Mouse (Mus musculus): ENCODE results near the gene Vat1. TPM values are rescaled to one million over a fixed set of nuclear protein-coding genes. Genes with fewer than 3 reads are reported as not detected.

Vat1 gene
- polyA plus RNA-seq, 1 experiment: 272 TPM

- Histone ChIP-seq H3K27ac (ENCODE audit: insufficient read depth, low read depth, low read length) (peak overlapping the region; percentile 91), H3K4me3 (ENCODE audit: low read depth, low read length) (peak overlapping the region; percentile 97), H3K36me3 (ENCODE audit: control insufficient read depth, insufficient read depth, low read length) (peaks cover 19% of the 10 kb centered on the region), H3K27me3 (ENCODE audit: control insufficient read depth, insufficient read depth, low read length) (no peaks in the 10 kb centered on the region), H3K4me1 (ENCODE audit: control insufficient read depth, insufficient read depth, insufficient read length, low read length) (peaks cover 15% of the 10 kb centered on the region)
- under 1% methylated on average over 51 of the region's 51 CpGs for WGBS
- no peak for TF ChIP-seq POLR2A (IDR thresholded peaks at IDR 0.05; ENCODE audit: low read depth, low read length)
- TF ChIP-seq CTCF (IDR thresholded peaks at IDR 0.05; ENCODE audit: extremely low read depth, insufficient read length, insufficient replicate concordance, low read depth, low read length): no peak
Observed at GRCm38 (mm10) chr11:101465101-101465868, 745 bp downstream of the Vat1 start.

GRCm38 (mm10) chr11:101464211-101465100 lies 1.6 kb downstream of the Vat1 start, which contains the start of gene Rnd2:
TSS of gene Rnd2 (plus strand) at chr11:101464999.
- peaks cover 28% of the 10 kb centered on the region for H3K36me3 ChIP-seq (ENCODE audit: control insufficient read depth, insufficient read depth, low read length)
- peaks cover 15% of the 10 kb centered on the region for H3K4me1 ChIP-seq (ENCODE audit: control insufficient read depth, insufficient read depth, insufficient read length, low read length)
- H3K27me3 ChIP-seq (ENCODE audit: control insufficient read depth, insufficient read depth, low read length): no peaks in the 10 kb centered on the region
- H3K4me3 ChIP-seq (ENCODE audit: low read depth, low read length): peak within 1 kb of the TSS; percentile 97
- TF ChIP-seq CTCF (IDR thresholded peaks at IDR 0.05; ENCODE audit: extremely low read depth, insufficient read length, insufficient replicate concordance, low read depth, low read length) (no peak), POLR2A (IDR thresholded peaks at IDR 0.05; ENCODE audit: low read depth, low read length) (no peak)
- H3K27ac ChIP-seq (ENCODE audit: insufficient read depth, low read depth, low read length): peak within 1 kb of the TSS; percentile 91
- WGBS: 3% methylated on average over 12 of the region's 12 CpGs

GRCm38 (mm10) chr11:101462583-101463440 lies 3.2 kb downstream of the Vat1 start:
- H3K27ac ChIP-seq (ENCODE audit: insufficient read depth, low read depth, low read length): peak overlapping the region; percentile 91; the same call in 1 of the 2 replicates
- no peak overlapping the region for H3K4me3 ChIP-seq (ENCODE audit: low read depth, low read length)
- no peaks in the 10 kb centered on the region for H3K27me3 ChIP-seq (ENCODE audit: control insufficient read depth, insufficient read depth, low read length)
- 17% methylated on average over 13 of the region's 13 CpGs for WGBS
- peaks cover 44% of the 10 kb centered on the region for H3K36me3 ChIP-seq (ENCODE audit: control insufficient read depth, insufficient read depth, low read length)
- no peak for TF ChIP-seq CTCF (IDR thresholded peaks at IDR 0.05; ENCODE audit: extremely low read depth, insufficient read length, insufficient replicate concordance, low read depth, low read length)
- peaks cover 15% of the 10 kb centered on the region for H3K4me1 ChIP-seq (ENCODE audit: control insufficient read depth, insufficient read depth, insufficient read length, low read length)

GRCm38 (mm10) chr11:101462141-101462540 lies 3.9 kb downstream of the Vat1 start:
- peaks cover 15% of the 10 kb centered on the region for H3K4me1 ChIP-seq (ENCODE audit: control insufficient read depth, insufficient read depth, insufficient read length, low read length)
- peaks cover 51% of the 10 kb centered on the region for H3K36me3 ChIP-seq (ENCODE audit: control insufficient read depth, insufficient read depth, low read length)
- no peak overlapping the region for H3K27ac ChIP-seq (ENCODE audit: insufficient read depth, low read depth, low read length)
- H3K4me3 ChIP-seq (ENCODE audit: low read depth, low read length): no peak overlapping the region
- WGBS: 82% methylated on average over 14 of the region's 14 CpGs
- TF ChIP-seq CTCF (IDR thresholded peaks at IDR 0.05; ENCODE audit: extremely low read depth, insufficient read length, insufficient replicate concordance, low read depth, low read length) (no peak), POLR2A (IDR thresholded peaks at IDR 0.05; ENCODE audit: low read depth, low read length) (no peak)
- H3K27me3 ChIP-seq (ENCODE audit: control insufficient read depth, insufficient read depth, low read length): no peaks in the 10 kb centered on the region

- no peaks in the 10 kb centered on the region for H3K27me3 ChIP-seq (ENCODE audit: control insufficient read depth, insufficient read depth, low read length)
- 88% methylated on average over 15 of the region's 15 CpGs for WGBS
Observed at GRCm38 (mm10) chr11:101460321-101460720, 5.7 kb downstream of the Vat1 start.

GRCm38 (mm10) chr11:101459716-101460115 lies 6.3 kb downstream of the Vat1 start:
- Histone ChIP-seq H3K27ac (ENCODE audit: insufficient read depth, low read depth, low read length) (no peak overlapping the region), H3K36me3 (ENCODE audit: control insufficient read depth, insufficient read depth, low read length) (peaks cover 59% of the 10 kb centered on the region), H3K4me3 (ENCODE audit: low read depth, low read length) (no peak overlapping the region), H3K27me3 (ENCODE audit: control insufficient read depth, insufficient read depth, low read length) (no peaks in the 10 kb centered on the region), H3K4me1 (ENCODE audit: control insufficient read depth, insufficient read depth, insufficient read length, low read length) (peaks cover 23% of the 10 kb centered on the region)
- TF ChIP-seq CTCF (IDR thresholded peaks at IDR 0.05; ENCODE audit: extremely low read depth, insufficient read length, insufficient replicate concordance, low read depth, low read length) (no peak), POLR2A (IDR thresholded peaks at IDR 0.05; ENCODE audit: low read depth, low read length) (no peak)
- 84% methylated on average over 6 of the region's 6 CpGs for WGBS

More at GRCm38 (mm10) chr11:101460321-101460720, 5.7 kb downstream of the Vat1 start:
- Histone ChIP-seq H3K27ac (ENCODE audit: insufficient read depth, low read depth, low read length) (no peak overlapping the region), H3K36me3 (ENCODE audit: control insufficient read depth, insufficient read depth, low read length) (peaks cover 59% of the 10 kb centered on the region), H3K4me3 (ENCODE audit: low read depth, low read length) (no peak overlapping the region), H3K4me1 (ENCODE audit: control insufficient read depth, insufficient read depth, insufficient read length, low read length) (peaks cover 21% of the 10 kb centered on the region)
- TF ChIP-seq POLR2A (IDR thresholded peaks at IDR 0.05; ENCODE audit: low read depth, low read length) (no peak), CTCF (IDR thresholded peaks at IDR 0.05; ENCODE audit: extremely low read depth, insufficient read length, insufficient replicate concordance, low read depth, low read length) (no peak)

Measured in small intestine, adult 2 months (tissue).